Mouse (Mus musculus): ENCODE data around the gene Acod1. TPM values are rescaled to one million over a fixed set of nuclear protein-coding genes. Genes with fewer than 3 reads are reported as not detected.

Gene Acod1
- 0.19 to 0.42 TPM in 2 of 4 replicates, not detected in the others for total RNA-seq (2023; ENCODE audit: inconsistent age)

GRCm38 (mm10) chr14:103046677-103047076 is at the start of gene Acod1:
Acod1 (plus strand) TSS chr14:103046977.

GRCm38 (mm10) chr14:103069864-103070611 is 23.3 kb downstream of the Acod1 start, which contains the start of gene Cln5:
Cln5 (plus strand) TSS chr14:103070216.

GRCm38 (mm10) chr14:103099238-103099933 is 52.6 kb downstream of the Acod1 start, which contains the start of gene Fbxl3:
Fbxl3 (minus strand) TSS chr14:103099566.

Other genes with a start within 250 kb of the Acod1 start
- 161 to 180 TPM (median 167 TPM) in 4 replicates for gene Kctd12, start 64.3 kb upstream of the Acod1 start, total RNA-seq (2023; ENCODE audit: inconsistent age)
- 50.7 to 66.9 TPM (median 63.8 TPM) in 4 replicates for gene Cln5, start 23.2 kb downstream of the Acod1 start, total RNA-seq (2023; ENCODE audit: inconsistent age)
- 175 to 183 TPM (median 176 TPM) in 4 replicates for gene Fbxl3, start 52.6 kb downstream of the Acod1 start, total RNA-seq (2023; ENCODE audit: inconsistent age)